Mouse (Mus musculus): Measurements from ENCODE around the gene Uba5. TPM values are rescaled to one million over a fixed set of nuclear protein-coding genes. Genes with fewer than 3 reads are reported as not detected.

Uba5 gene
- total RNA-seq, 2 experiments from 2014 or later = 10.2 to 10.8 TPM

Other genes with a start within 250 kb of the Uba5 start
- 1 to 10 TPM in 1 of 2 experiments, under 1 TPM in 1; 0.67 to 1.1 TPM for gene Nphp3, start 60.6 kb downstream of the Uba5 start, total RNA-seq (2021)
- gene Gm28305, start 22.5 kb downstream of the Uba5 start, total RNA-seq (2021) = not detected
- 10 to 100 TPM; 36.5 to 40.6 TPM for gene Acad11, start 243 bp upstream of the Uba5 start, total RNA-seq (2021)
- gene Ackr4, start 63.8 kb upstream of the Uba5 start, total RNA-seq (2021) = 1 to 10 TPM in 1 of 2 experiments, under 1 TPM in 1; 0.87 to 1.1 TPM
- 10 to 100 TPM; 19.1 to 25.4 TPM for gene Dnajc13, start 199.8 kb upstream of the Uba5 start, total RNA-seq (2021)

Data from gastrocnemius, postnatal 36 days (tissue).